Mouse (Mus musculus) thymus, adult 2 months (tissue): ENCODE data around the gene Calhm6. TPM values are rescaled to one million over a fixed set of nuclear protein-coding genes. Genes with fewer than 3 reads are reported as not detected.

ENCODE experiments used
- DNase-seq: peaks from one replicate; pipeline ENCODE4 v3.0.0; 2021
- H3K27ac ChIP-seq: fragments of 200-500 bp; 2 replicates; pipeline ENCODE4 v1.5.1; 2012; ENCODE audit warnings: low read length, control low read depth; ENCODE audit not compliant: control insufficient read depth, insufficient read depth
- H3K27me3 ChIP-seq: fragments of 200-500 bp; 2 replicates; pipeline ENCODE4 v1.6.1; 2012; ENCODE audit warnings: mild to moderate bottlenecking, low read length, moderate library complexity, mixed read lengths; ENCODE audit not compliant: control insufficient read depth, insufficient read depth
- H3K36me3 ChIP-seq: fragments of 200-500 bp; 2 replicates; pipeline ENCODE4 v1.6.1; 2012; ENCODE audit warnings: mild to moderate bottlenecking, low read length, moderate library complexity; ENCODE audit not compliant: control insufficient read depth, insufficient read depth
- H3K4me1 ChIP-seq: fragments of 200-500 bp; replicated peaks from 2 replicates; pipeline ENCODE4 v1.6.1; 2012; ENCODE audit warnings: low read length; ENCODE audit not compliant: control insufficient read depth, insufficient read depth
- H3K4me3 ChIP-seq: fragments of 200-500 bp; 2 replicates; pipeline ENCODE4 v1.5.1; 2012; ENCODE audit warnings: mild to moderate bottlenecking, low read length, control low read depth, moderate library complexity; ENCODE audit not compliant: control insufficient read depth, insufficient read depth
- CTCF ChIP-seq: fragments of 200-500 bp; IDR thresholded peaks from 2 replicates; pipeline ENCODE4 v1.5.1; 2012; ENCODE audit warnings: mild to moderate bottlenecking, control low read depth, low read length, moderate library complexity, borderline replicate concordance; ENCODE audit not compliant: control insufficient read depth, poor library complexity, insufficient read depth; ENCODE audit errors: extremely low read depth
- POLR2A ChIP-seq: fragments of 200-500 bp; IDR thresholded peaks from 2 replicates; pipeline ENCODE4 v1.6.1; 2012; ENCODE audit warnings: mild to moderate bottlenecking, low read length, control low read depth, moderate library complexity; ENCODE audit not compliant: control insufficient read depth, poor library complexity, insufficient read depth; ENCODE audit errors: extremely low read depth
- WGBS: fragments of 180-500 bp; shearing (Covaris S2); methylation state at CpG from one replicate; pipeline ENCODE4 v1.1.7; 2018; 5-methylcytosine and 5-hydroxymethylcytosine counted together
- polyA plus RNA-seq: library from polyadenylated mRNA; depleted of rRNA; stranded (reverse); fragments of >200 nt; gene quantifications from 2 replicates; pipeline ENCODE4 v1.2.3, GENCODE M21; 2012; rRNA removed

The Calhm6 gene
- polyA plus RNA-seq = 13.5 and 16.5 TPM in 2 replicates

GRCm38 (mm10) chr10:34127392-34128378 is at the start of gene Calhm6:
Gene Calhm6 (minus strand): TSS chr10:34127984.
- Histone ChIP-seq H3K4me3 (peak within 1 kb of the TSS; percentile 55), H3K27ac (no peak within 1 kb of the TSS), H3K36me3 (no peaks in the 10 kb centered on the region), H3K4me1 (peaks cover 2% of the 10 kb centered on the region), H3K27me3 (no peaks in the 10 kb centered on the region)
- TF ChIP-seq CTCF (no peak), POLR2A (no peak)
- 7% methylated on average over 44 of the region's 44 CpGs for WGBS
- DNase-seq = peak; percentile 51

- H3K4me1 ChIP-seq = peaks cover 7% of the 10 kb centered on the region
- no peak for TF ChIP-seq CTCF
- no peak for TF ChIP-seq POLR2A
- no peaks in the 10 kb centered on the region for H3K27me3 ChIP-seq
- H3K4me3 ChIP-seq = no peak overlapping the region
- peak overlapping the region; percentile 62; the same call in 1 of the 2 replicates for H3K27ac ChIP-seq
- peak; percentile 2 for DNase-seq
- 26% methylated on average over 8 of the region's 8 CpGs for WGBS
- no peaks in the 10 kb centered on the region for H3K36me3 ChIP-seq
Observed at GRCm38 (mm10) chr10:34175870-34176606, 48.3 kb upstream of the Calhm6 start.

- TF ChIP-seq POLR2A (no peak), CTCF (no peak)
- peaks cover 7% of the 10 kb centered on the region for H3K4me1 ChIP-seq
- H3K36me3 ChIP-seq = no peaks in the 10 kb centered on the region
- no peaks in the 10 kb centered on the region for H3K27me3 ChIP-seq
- H3K4me3 ChIP-seq = no peak overlapping the region
- H3K27ac ChIP-seq = no peak overlapping the region; the same call in 1 of the 2 replicates
- DNase-seq = no peak
- 37% methylated on average over 4 of the region's 4 CpGs for WGBS
Observed at GRCm38 (mm10) chr10:34172663-34173282, 45.0 kb upstream of the Calhm6 start.

GRCm38 (mm10) chr10:34171660-34172059 is 43.9 kb upstream of the Calhm6 start:
- no peaks in the 10 kb centered on the region for H3K27me3 ChIP-seq
- H3K36me3 ChIP-seq = no peaks in the 10 kb centered on the region
- H3K4me1 ChIP-seq = peaks cover 7% of the 10 kb centered on the region

GRCm38 (mm10) chr10:34171191-34171590 is 43.4 kb upstream of the Calhm6 start:
- DNase-seq = peak; percentile 33
- no peaks in the 10 kb centered on the region for H3K27me3 ChIP-seq
- no peaks in the 10 kb centered on the region for H3K36me3 ChIP-seq
- H3K27ac ChIP-seq = no peak overlapping the region; the same call in 1 of the 2 replicates
- TF ChIP-seq POLR2A = no peak
- no peak for TF ChIP-seq CTCF
- H3K4me1 ChIP-seq = peaks cover 5% of the 10 kb centered on the region
- WGBS = 36% methylated on average over 3 of the region's 3 CpGs
- H3K4me3 ChIP-seq = no peak overlapping the region

More at GRCm38 (mm10) chr10:34171660-34172059, 43.9 kb upstream of the Calhm6 start:
- no peak for TF ChIP-seq POLR2A
- TF ChIP-seq CTCF = no peak
- H3K4me3 ChIP-seq = no peak overlapping the region
- peak overlapping the region; percentile 84 for H3K27ac ChIP-seq
- 33% methylated on average over 4 of the region's 4 CpGs for WGBS
- DNase-seq = no peak

- WGBS = 91% methylated on average over 2 of the region's 2 CpGs
- Histone ChIP-seq H3K4me3 (no peak overlapping the region), H3K4me1 (peaks cover 3% of the 10 kb centered on the region), H3K27me3 (no peaks in the 10 kb centered on the region), H3K27ac (no peak overlapping the region), H3K36me3 (no peaks in the 10 kb centered on the region)
- no peak for DNase-seq
- TF ChIP-seq POLR2A = no peak
- no peak for TF ChIP-seq CTCF
Observed at GRCm38 (mm10) chr10:34166971-34167370, 39.2 kb upstream of the Calhm6 start.
